Mouse (Mus musculus) urinary bladder, postnatal 10 days (tissue): Measurements from ENCODE around the gene Hist1h2ab.
"Not testable (repeated sequence)": the region's sequence is repeated elsewhere in the genome, so short reads cannot be mapped to it uniquely, and the experiment has no call there.

ENCODE experiments used
- DNase-seq: peaks from one replicate; pipeline ENCODE4 v3.0.0; 2022; ENCODE audit warnings: low spot score

The Hist1h2ab gene

DNA sequence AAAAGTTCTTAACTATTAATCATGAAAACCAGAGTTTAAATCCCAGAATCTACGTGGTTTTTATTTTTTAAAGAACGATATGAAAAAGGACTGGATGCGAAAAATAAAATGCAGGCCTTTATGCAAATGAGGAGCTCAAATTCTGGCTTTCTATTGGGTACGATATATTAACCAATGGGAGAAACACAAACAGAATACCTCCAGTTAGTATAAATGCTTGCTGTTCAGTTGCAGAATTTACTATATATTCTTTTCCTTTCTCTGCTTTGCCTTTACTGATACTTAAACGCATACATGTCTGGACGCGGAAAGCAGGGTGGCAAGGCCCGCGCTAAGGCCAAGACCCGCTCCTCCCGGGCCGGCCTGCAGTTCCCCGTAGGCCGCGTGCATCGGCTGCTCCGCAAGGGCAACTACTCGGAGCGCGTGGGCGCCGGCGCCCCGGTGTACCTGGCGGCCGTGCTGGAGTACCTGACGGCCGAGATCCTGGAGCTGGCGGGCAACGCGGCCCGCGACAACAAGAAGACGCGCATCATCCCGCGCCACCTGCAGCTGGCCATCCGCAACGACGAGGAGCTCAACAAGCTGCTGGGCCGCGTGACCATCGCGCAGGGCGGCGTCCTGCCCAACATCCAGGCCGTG is at the start of gene Hist1h2ab:
TSS of gene Hist1h2ab (plus strand) at position 288 of the 639 bp plus-strand sequence.
- not testable (repeated sequence) for DNase-seq

DNA sequence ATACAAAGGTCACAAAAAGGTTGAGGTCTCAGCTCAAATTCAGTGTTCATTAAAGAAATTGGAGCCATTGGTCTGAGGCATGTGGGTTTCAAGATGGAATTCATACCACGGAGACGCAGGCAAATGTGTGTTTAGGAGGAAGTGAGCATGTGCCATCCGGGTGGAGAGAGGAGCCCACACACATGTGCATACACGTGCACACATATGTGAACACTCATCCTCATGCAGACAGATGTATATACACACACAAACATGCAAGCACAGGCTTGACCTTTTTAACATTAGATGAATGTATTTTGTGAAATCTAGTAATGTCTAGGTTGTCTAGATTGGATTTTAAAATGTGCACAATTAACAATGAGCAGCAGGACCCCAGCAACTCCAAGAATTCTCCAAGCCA is 48.7 kb upstream of the Hist1h2ab start:
- DNase-seq, result no peak

DNA sequence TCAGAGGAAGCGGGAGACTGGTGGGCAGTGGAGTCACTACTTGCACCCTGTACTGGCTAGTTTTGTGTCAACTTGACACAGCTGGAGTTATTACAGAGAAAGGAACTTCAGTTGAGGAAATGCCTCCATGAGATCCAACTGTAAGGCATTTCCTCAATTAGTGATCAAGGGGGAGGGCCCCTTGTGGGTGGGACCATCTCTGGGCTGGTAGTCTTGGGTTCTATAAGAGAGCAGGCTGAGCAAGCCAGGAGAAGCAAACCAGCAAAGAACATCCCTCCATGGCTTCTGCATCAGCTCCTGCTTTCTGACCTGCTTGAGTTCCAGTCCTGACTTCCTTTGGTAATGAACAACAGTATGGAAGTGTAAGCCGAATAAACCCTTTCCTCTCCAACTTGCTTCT is 48.1 kb upstream of the Hist1h2ab start:
- not testable (repeated sequence) for DNase-seq

- DNase-seq, result no peak
Measured at GRCm38 (mm10) chr13:23705751-23706356, 45.1 kb upstream of the Hist1h2ab start.

DNA sequence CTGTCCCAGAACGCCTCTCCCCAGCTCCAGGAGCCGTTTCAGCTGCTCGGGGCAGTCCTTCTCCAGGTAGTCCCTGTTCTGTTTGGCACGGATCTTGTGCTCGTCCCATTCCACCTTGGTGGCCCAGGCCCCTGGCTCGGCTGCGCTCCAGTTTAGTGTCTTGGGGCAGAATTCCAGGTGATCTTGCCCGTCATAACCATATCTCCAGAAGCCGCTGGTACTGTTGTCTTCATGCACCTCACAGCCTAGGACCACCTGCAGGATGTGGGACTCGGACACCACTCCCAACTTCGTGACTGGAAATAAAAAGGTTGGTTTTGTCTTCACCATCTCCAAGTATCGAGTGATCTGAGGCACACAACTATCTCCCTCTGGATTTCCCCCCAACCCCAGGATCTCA is 44.2 kb upstream of the Hist1h2ab start:
- no peak for DNase-seq

DNA sequence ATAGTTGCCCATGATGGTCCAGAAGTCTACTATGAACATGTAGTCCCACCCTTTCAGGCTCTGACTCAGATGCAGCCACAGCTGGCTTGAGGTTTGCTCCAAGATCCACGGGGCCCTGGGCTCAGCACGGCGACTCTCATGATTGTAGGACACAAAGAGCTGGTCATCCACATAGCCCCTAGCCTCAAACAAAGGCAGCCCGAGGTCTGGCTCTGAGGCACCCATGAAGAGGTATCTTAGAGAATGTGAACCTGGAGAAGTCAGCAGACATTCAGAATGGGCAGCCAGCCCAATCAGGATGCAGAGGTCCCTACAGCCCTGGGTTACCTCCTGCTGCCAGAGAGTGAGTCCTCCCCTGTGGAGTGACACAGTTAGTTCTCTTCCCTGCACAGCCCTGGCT is 42.9 kb upstream of the Hist1h2ab start:
- DNase-seq, result no peak

GRCm38 (mm10) chr13:23708654-23709053 is 42.3 kb upstream of the Hist1h2ab start:
- no peak for DNase-seq

GRCm38 (mm10) chr13:23709714-23710373 is 41.1 kb upstream of the Hist1h2ab start:
- DNase-seq, result no peak

GRCm38 (mm10) chr13:23710374-23711089 is 40.4 kb upstream of the Hist1h2ab start, which contains the start of gene Hfe:
TSS of gene Hfe (minus strand) at chr13:23710854.
- DNase-seq, result no peak

DNA sequence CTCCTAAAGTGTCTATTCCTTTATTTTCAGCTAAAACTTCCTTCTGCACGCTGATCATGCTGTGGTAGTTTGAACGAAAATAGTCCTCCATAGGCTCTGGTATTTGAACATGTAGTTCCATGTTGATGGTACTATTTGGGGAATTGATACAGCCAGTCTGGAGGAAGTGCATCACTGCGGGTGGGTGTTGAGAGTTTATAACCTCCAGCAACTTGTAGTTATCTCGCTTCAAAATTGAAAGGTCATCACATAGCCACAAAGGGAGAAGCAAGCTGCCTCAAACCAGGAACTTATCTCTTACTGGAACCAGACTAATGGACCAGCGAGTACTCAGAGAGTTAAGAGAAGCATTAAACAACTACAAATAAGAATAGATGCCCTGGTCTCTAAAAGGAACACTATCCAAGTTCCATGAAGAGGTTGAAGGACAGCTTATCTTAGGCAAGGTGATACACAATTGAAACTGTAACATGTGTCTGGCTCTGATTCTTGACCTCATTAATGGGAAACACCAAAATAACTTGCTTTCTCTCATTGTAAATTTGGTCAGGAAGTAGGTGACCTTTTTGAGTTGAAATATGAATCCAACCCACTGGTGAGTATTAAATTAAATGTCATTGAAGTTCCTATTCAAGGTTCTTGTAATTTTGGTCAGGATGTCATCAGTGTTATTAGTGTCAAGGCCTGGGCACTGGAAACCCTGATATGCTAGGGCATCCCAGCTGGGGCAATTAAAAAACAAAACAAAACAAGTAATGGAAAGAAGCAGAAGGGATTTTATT is 34.5 kb upstream of the Hist1h2ab start:
- no peak for DNase-seq

DNA sequence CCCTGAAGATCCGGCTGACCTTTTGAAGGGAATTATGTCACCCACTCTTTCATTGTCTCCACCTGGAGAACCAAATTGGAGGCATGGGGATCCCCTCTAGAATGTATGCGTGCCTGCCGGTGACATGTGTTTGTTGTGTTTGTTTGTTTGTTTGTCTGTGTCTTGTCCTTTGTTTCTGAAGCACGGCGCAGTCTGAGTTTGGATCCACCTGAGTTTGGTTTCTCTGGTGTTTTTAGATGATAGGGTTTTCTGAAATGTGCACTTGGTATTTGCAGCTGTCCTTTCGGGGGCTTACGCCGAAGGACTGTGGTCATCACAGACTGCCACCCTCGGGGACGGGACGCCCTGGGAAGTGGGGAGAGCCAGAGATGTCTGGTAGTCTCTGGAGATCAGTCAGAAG is 33.8 kb upstream of the Hist1h2ab start:
- DNase-seq, result no peak

GRCm38 (mm10) chr13:23717593-23718245 is 33.2 kb upstream of the Hist1h2ab start:
- not testable (repeated sequence) for DNase-seq

- DNase-seq, result no peak
Measured at GRCm38 (mm10) chr13:23724239-23724638, 26.7 kb upstream of the Hist1h2ab start.

- no peak for DNase-seq
Measured at GRCm38 (mm10) chr13:23725213-23725612, 25.7 kb upstream of the Hist1h2ab start.

DNA sequence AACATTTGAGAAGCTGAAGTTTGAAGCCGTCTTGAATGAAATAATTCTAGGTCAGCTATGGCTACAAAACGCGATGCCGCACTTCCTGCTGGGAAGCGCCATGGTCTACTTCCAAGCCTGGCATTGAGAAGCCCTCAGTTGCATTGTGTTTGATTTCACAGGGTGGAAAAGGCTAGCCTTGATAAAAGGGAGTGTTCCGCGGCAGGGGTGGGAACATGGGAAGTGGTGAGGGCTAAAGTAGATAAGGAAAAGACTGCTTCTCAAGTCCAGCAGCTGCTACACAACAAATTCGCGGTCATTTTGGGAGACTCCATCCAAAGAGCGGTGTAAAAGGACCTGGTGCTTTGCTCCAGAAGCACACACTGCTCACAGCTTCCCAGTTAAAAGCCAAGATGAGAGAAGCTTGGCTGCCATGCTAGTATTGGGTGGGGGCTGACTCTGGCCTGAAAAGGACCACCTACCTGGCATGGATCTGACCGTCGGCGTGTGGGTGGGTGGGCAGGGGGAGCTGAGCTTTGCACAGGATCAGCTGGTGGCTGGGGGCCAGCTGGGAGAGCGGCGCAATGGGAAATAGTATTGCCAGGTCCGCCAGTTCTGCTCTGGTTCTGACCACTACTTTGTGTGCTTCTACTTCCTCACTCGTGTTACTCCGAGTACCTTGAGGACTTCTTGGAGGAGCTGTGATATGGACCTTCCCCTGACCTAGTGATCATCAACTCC is 22.3 kb upstream of the Hist1h2ab start:
- DNase-seq, result no peak

DNA sequence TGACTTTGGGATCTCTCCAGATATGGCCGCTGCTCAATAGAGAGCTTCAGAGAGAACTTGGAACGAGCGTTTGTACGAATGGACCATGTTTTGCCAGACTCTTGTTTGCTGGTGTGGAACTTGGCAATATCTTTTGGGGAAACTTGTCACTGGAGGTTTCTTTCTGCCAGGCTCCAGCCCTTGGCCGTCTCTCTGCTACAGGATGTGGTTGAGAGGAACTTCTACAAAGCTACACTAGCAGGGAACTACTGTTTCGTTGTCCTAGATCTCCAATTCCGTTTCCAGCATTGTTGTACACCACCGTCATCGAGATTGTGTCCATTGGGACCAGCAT is 21.8 kb upstream of the Hist1h2ab start:
- no peak for DNase-seq

GRCm38 (mm10) chr13:23729706-23730105 is 21.2 kb upstream of the Hist1h2ab start:
- DNase-seq, result no peak

DNA sequence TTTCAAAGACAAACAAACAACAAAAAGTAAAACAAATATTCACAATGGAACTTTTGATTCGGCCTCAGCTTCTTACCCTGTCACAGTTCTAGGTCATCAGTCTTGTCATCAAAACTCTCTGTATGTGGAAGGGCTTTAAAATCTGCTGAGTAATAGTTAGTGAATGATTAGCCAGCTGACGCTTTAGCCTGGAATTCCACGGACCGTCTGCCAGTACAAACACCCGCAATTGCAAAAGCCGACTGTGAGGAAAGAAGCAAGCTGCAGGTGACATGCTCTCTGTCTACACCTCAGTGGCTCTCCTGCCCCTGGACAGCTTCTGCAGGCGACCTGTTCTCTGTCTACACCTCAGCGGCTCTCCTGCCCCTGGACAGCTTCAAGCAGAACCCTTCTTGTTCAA is 20.4 kb upstream of the Hist1h2ab start:
- DNase-seq, result no peak

DNA sequence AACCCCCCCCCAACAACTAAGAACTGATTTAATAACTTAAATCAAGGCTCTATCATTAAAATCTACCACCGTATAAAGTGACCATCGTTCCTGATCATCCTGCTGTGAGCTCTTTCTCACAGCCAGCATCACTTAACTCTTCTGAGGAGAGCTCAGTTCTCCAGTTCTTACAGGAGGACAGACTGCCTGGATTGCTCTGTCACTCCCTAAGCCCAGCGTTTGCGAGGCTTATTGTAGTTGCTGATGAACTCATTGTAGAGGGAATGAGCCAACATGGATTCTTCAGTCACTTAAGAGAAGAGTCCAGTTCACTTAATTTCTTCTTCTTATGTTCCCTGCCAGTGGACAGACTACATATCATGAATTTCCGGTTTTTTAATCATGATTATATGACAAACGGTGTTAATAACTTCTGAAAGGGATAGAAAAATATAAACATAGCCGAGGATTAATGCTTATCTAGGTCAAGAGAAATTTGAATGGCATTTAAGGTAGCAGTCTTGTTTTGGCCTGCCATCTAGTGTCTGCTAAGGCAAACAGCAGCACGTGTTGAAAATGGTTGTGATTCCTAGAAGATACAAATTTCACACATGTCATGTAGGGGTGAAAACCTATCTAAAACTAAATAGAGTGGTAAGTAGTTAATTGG is 18.6 kb upstream of the Hist1h2ab start:
- no peak for DNase-seq

GRCm38 (mm10) chr13:23737091-23737490 is 13.8 kb upstream of the Hist1h2ab start:
- no peak for DNase-seq
